Mouse (Mus musculus) left cerebral cortex, adult 9 months (tissue): Measurements from ENCODE around the gene Mcf2.

ENCODE experiments used
- DNase-seq, 2 experiments: peaks; one replicate each; pipeline ENCODE4 v3.0.0; 2022; ENCODE audit warnings: low spot score in 2 of 2

Gene Mcf2

DNA sequence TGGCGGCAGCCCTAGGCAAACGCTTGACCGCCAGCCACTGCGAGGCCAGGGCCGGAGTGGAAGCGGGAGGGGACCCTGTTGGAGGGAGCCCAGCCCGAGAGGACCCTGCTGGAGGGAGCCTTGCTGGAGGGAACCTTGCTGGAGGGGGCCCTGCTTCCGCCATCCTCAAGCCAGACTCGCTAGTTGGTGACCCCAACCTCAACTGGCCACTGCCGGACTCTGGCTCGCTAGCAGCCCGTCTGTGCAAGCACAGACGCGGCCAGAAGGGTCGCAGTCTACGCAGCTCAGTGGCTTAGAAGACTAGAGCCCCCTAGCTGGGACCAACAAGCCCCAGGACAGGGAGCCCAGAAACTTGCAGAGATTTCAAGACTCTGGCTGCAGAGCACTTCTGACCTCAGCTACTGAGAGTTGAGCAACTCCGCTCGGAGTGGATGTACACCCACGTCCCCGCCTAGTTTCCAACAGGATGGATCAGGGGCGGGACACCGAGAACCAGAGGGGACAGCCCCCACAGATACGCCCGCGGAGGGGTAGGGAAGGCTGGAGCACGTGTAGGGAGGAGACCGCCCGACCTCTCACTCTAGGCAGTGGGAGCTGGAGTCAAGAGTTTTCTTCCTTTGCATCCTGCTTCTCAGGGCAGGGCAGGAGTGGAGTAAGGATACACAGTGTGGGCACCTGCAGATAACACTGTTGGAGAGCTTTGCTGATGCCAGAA, at the start of gene Mcf2:
Mcf2 (minus strand) TSS at position 346 of the 715 bp plus-strand sequence.
- DNase-seq = no peak

DNA sequence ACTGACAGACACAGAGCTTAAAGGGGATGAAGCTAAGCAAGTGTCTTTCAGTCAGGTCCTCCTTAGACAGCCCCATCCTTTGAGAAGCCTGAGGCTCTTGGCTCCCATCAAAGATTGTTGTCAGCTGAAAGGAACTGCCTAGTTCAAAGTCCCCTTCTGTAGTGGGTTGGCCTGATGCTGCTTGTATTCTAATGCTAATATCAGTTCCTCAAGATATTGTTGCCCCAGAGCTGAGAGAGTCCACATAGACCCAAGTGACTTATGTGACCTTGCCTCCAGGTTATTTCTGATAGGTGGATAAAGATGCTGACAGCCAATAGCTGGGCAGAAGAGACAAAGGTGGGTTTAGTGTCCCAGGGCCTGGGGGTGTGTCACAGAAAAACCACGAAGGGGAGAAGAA, 8.8 kb upstream of the Mcf2 start:
- DNase-seq = no peak

DNA sequence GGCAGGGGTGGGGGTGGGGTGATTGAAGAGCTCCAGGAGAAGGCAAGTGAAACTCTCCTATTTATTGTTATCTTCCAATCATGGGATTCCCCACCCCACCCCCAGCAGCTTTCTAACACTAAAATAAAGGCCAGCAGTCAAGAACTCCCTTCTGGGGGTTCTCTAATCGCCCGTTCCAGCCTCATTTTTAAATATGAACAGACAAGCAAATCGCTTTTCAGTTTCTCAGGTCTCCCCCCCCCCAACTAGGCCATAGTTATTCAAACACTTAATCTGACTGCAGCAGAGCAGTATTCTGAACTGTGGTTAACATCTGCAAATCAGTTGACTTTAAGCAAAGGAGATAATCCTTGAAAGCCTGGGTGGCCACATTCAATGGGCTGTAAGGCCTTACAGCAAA, 3.7 kb upstream of the Mcf2 start:
- DNase-seq = no peak

DNA sequence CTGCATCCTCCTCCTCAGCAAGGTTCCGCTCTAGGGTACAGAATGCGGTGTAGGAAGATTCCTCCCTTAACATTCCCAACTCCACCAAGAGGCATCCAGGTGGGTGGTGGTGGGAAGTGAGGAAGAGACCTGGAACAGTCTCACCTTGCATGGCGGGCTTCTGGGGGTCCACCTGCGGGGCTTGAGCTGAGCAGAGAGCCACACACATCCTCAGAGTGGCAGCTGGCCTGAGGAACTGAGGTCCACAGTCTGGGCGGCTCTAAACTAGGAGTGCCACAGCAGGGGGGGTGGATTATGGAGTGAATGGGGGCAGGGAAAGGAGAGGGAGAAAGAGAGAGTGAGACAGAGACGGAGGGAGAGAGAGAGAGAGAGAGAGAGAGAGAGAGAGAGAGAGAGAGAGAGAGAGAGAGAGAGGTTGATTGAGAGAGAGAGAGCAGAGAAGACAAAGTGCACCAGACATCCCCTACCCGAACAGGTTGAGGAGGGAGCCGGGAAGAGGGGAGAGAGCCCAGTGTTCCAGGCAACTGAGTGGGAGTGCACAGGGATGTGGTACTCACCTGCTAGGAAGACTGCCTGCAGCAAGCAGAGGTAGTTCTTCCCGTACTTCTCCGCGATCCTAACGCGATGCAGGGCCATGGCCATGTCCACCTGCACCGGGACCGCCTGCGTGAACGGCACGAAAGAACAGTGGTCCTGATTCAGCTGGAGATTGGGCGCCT, 705 bp downstream of the Mcf2 start:
- DNase-seq = no peak

DNA sequence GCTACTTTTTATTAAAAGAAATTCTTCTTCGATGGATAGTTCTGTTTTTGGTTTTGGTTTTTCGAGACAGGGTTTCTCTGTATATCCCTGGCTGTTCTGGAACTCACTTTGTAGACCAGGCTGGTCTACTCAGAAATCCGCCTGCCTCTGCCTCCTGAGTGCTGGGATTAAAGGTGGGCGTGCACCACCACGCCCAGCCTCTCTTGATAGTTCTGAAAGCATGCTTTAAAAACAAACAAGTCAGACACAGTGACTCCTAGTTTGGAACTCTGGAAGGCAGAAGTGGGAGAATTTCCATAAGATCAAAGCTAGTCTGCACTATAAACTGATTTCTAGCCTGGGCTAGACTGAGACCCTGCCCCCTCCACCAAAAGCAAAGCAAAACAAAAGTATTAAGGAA, 8.8 kb downstream of the Mcf2 start:
- no peak for DNase-seq

DNA sequence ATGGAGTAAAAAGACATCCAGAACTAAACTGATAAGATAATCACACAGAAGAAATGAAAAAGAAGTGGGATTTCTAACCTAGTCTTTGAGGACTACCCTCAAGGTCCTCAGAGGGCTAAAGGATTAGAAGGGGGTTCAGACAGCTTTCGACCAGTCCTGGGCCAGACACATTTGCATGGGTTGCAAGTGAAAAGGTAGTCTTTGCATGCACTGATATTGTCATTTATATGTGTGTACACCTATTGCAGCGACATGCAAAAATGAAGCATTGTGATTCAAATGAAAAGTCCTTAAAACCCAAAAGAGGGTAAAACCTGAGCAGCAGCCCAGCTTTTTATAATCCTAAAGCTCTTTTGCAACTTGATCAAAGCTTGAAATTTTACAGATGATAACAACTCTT, 9.4 kb downstream of the Mcf2 start:
- DNase-seq = no peak

DNA sequence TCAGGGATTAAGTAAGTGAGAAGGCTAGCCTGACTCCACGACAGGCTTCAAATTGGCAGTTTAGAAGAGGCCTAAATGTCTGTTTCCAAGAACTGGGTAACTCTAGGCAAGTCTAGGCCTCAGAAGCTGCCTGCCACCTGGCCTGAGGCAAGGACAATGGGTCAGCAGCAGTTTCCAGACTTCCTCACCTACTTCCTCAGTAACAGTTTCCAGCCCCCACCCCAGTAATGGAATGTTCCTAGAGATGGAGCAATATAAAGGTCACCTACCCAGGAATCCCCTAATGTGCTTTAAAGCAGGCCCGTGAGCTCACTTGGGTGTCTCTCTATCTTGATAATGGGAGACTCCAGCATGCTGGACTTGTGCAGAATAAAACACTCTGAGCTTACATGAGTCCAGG, 10.1 kb downstream of the Mcf2 start:
- DNase-seq = no peak

DNA sequence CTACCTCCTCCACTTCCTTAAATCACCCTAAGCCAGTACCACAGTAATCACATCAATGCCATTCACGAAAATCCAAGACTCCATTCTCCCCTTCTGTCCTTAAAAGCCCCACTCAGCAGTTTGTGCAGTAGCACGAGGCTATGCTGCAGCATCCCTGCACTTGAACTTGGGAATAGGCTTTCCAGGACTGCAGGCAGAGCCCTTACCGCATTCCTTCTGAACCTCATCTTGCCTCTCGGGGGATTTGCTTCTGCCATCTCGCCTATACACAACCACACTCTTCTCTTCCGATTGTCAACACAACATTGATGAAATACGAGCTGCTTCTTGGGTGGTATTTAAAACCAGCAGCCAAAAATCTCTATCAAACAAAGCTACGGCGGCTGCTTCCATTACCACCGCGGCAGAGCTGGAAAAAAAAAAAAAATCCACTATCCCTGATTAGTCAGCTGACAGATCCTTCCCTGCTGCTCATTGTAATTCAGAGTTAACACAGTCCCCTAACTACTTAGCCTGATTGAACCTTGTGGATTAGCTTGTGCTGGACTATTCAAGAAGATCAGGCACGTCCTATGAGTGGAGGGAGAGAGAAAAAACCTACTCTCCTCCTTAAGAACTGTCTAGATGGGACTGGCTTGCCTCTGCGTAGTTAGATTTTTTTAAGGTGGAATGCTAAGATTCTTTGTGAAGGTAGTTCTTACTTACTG, 31.5 kb downstream of the Mcf2 start:
- peak in 1 of 2 experiments; percentile 4 for DNase-seq

DNA sequence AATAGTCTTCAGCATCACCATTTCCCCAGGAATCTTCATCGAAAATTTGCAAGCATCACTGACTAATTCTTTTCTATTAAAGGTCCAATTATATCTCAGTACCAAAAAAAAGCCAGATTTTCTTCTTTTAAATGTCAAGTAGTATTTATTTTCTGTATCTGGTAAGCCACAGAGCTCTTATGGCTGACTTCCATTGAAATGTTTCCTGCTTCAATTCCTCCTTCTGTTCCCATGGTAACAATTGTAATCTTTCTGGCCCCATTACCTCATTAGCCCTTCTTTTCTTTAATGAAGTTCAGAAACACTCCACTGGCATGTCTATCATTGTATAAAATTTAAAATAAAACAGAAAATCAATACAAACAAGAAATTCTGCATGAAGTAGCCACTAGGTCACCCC, 103.5 kb downstream of the Mcf2 start:
- DNase-seq = no peak

DNA sequence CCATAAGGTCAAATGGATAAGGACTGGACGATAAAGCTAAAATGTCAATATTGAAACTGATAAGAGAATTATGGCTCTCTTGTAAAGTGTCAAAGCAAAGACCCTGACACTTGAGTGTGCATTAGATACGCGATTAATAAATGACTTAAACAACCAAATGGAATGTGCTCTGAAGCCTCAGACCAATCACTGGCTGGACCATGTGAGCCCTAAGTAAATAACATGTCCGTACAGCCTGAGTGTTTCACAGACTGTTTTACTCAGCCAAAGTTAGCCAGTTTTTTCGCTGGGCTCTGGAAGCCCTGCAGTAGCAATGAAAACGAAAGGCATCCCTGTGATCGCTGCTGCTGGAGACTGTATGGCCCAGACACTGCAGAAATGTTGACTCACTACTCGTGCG, 123.7 kb downstream of the Mcf2 start:
- DNase-seq = no peak

DNA sequence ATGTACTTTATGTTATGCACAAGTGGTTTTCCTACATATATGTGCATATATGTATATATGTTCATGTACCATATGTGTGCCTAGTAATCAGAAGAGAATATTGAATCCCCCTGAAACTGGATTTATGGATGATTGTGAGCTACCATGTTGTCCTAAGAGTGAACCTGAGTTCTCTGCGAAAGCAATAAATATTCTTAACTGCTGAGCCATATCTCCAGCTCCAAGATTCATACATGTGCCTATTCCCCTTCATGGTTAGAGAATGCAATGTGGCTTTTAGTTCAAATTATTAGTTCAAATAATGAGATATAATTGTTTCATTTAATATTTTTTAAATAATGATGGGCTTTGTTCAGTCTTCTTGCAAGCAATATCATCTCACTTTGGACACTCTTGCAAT, 124.1 kb downstream of the Mcf2 start:
- no peak for DNase-seq

DNA sequence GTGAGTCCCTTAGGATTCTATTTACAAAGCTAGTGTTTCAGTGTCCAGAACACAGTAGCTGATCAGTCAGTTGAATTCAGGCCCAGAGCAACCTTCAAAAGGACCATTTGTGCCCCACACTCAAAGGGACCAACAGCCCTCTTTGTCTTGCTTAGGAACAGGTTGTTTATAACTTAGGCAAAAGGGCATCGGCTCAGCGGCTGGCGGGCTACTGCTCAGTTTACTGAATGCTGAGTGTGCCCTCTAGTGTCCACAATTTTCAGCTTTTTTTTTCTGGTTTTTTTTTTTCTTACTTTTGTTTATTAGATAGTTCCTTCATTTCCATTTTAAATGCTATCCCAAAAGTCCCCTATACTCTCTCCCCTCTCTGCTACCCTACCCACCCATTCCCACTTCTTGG, 152.2 kb downstream of the Mcf2 start:
- peak in 1 of 2 experiments; percentile 25 for DNase-seq

DNA sequence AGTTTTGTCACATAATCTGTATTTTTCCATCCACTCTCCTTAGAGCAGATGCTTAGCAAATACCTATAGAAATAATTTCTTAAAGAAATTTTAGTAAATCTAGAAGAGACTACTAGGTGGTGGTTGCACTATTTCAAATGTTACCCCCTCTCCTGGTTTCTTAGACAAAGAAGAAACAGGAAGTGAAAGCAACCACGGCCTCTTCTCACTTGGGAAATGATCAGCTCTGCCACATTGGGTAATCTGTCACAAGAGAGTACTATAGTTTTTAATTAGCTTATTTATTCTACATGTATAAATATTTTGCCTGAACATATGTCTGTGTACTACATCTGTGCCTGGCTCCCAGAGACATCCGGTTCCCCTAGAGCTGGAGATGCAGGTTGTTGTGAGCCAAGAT, 157.3 kb downstream of the Mcf2 start:
- DNase-seq = no peak

DNA sequence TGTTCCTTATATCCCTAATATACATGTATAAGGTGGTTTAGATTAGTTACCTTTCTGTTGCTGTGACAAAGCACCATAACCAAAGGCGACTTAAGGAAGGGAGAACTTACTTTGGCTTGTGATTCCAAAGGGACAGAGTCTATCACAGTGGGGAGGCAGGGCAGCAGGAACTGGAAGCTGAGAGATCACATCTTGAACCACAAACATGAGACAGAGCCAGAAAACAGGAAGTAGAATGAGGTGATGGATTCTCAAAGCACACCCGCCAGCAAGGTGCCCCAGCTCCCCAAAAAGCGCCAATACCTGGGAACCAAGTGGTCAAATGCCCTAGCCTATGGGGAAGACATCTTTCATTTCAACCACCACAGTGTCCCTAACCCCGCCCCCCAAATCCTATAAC, 157.9 kb downstream of the Mcf2 start:
- no peak for DNase-seq

DNA sequence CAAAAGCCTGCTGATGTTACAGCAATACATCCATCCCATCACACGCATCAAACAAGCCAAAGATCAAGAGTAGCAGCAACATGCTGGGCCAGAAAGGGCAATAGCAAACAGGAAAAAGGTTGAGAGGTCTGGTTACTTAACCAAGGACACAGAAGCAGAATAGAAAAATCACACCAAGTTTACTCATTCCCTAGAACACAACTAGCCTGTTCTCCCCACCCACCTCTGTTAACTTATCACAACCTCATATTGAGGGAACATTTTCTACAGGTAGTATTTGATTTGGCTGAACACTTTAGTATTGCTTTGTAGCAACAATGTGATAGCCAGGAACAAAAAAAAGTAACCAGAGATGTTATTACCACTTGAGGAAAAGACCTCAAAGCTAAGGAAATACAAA, 164.3 kb downstream of the Mcf2 start:
- no peak for DNase-seq

DNA sequence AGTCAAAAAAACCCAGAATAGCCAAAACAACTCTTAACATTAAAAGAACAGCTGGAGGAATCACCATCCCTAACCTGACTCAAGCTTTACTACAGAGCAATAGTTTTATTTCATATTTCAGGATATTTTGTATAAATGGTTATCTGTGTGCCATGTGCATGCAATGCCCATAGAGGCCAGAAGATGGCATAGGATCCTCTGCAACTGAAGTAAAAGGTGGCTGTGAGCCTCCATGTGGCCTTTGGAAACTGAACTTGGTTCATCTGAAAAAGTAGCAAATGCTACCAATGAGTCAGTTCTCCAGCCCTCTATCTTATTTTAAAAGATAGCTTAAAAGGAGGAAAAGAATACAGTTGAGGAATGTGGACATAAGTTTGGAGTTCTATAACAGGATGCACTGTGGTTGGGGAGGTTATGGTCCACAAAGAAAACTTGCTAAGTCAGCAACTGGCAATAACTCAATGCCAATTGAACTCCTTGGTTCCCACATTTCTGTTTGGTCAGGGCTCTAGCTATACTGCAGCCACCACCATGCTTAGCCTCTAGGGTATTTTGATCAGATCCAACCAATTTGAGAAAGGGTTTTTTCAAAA, 165.7 kb downstream of the Mcf2 start:
- peak in 1 of 2 experiments; percentile 38 for DNase-seq
